Mouse (Mus musculus) left cerebral cortex, adult 9 months (tissue): ENCODE measurements around the gene Bean1.

ENCODE experiments used
- DNase-seq, 2 experiments: peaks; one replicate each; pipeline ENCODE4 v3.0.0; 2022; ENCODE audit warnings: low spot score in 2 of 2

Gene Bean1

DNA sequence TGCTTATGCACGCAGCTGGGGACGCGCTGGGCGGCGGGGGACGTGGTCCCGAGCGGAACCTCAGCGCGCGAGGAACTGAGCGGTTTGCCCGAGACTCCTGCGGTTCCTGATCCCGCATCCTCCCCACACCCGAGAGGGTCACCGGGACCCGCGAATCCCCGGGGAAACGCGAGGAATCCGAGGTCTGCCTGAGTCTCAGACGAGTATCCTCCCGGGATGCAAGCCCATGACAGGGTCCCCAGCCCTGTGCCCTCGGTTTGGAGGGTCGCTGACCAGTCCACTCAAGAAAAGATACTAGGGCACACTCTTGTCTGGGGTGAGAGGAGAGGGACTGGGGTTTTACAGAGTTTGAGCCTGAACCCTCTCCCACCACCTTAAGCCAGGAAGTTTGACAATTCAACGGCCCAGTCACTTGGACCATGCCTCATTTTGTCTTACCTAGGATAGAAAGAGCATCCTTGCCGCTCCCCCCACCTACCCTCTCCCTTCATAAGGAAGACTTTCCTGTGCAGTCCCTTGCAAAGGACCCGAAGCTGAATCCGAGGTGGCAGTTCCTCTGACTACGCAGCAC lies 893 bp downstream of the Bean1 start:
- no peak for DNase-seq

DNA sequence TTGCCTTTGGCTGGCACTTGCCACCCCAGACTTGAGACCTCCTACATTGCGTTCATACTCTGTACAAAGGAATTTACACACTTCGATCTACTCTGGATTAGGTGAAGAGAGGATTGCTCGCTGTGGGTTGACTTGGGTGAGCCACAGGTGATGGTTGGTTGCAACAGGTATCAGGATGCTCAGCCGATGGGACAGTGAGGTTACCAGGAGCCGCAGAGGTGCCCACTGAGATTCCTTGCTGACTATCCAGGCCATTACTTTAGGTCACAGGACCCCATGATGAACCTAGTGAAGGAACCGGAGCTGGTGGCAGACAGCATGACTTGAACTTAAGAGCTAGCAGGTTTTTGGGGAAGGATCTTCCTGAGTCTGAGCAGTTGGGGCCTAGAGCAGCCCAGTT lies 2.2 kb downstream of the Bean1 start:
- DNase-seq = no peak

DNA sequence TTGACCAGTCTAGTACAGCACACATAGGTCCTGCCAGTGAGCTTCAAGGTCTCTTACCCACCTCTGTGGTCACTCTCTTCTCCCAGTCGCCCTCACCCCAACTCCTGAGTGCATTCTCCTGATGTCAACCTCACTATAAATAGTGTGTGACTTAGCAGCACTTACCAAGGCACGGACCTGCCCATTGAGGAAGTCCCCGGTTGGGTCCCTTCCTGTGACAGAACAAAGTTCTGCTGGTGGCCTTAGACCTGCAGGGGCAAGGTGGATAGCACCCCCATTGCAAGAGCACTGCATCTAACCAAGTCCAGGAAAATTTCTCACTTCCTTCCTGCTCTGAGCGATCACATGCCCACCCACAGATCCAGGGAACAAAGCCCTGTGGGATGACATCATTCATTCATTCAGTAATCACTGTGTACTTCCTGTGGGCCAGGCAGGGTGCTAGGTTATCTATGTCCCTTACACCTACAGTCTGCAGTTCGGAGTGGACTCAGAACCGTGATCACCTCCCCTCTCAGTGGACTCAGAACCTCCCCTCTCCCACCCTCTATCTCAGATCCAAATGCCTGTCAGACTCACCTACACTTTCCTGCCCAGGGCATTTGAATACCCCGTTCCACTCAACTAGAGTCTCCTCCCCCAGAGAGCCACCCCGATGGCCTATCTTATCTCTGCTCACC lies 5.7 kb downstream of the Bean1 start:
- no peak for DNase-seq

DNA sequence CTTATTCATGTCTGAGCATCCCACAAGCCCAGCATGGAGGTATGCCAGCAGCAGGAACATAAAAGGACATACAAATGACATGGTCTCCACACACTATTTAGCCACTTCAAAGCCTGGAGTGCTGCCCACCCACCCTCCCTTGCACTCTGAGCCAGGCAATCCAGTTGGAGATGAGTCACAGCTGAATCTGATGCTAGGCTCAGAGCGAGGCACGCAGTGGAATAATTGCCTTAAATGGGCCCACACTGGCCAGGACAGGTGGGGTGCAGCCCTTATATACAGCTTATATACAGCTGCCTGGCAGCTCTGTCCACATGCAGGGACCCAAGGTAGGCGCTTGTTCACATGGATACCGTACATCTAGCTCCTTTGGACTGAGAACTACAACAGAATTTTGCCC lies 6.8 kb downstream of the Bean1 start:
- no peak for DNase-seq

DNA sequence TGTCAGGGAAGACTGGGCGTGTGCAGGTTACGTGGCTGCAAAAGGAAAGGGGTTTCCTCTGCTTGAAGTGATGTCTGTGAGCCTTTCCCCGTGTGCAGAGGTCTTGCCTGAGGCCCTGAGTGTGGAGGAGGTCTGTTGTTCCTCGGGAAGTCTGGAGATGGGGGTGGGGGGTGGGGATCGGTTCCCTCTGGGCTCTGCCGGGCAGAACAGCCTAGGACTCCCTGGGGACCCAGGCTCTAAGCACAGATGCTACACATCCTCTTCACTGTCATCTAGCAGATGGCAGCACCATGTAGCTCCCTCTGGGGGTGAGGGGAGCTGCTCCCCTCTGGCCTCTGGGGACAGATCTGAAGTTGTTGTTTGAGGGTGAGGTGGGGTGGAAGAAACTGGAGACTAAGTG lies 14.7 kb downstream of the Bean1 start:
- no peak for DNase-seq

DNA sequence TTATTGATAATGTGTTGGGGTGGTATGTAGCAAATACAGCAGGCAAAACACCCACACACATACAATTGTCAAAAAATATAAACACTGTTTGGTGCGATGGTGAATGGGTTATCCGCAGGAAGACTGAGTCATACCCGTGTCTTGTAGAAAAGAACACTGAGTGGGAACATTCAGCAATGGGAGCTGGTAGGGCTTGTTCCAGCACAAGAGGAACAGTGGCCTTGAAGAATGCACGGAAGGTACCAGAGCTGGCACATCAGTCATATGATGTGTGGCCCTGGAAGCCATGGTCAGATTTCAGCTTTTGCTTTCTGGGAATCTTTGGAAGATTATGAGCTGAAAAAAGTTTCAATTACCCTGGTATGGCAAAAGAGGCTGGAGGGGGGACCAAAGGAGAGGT lies 16.6 kb downstream of the Bean1 start:
- no peak for DNase-seq

DNA sequence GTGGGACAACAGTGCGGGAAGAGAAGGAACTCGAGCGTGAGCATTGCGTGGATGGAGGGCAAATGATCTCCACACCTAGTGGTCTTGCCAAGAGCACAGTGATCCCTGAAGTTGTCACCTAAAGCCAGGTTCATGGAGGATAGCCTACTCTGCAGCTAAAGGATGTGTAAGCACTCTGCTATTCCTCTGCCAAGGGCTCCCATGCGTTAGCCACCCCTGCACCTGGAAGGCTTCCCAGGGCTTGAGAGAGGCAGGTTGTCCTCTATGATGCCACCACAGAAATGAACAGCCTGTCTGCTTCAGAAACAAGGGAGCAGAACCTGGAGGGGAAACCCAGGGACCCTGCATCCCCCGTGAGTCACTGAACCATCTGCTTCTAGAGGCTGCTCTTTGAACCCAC lies 17.4 kb downstream of the Bean1 start:
- DNase-seq = no peak

DNA sequence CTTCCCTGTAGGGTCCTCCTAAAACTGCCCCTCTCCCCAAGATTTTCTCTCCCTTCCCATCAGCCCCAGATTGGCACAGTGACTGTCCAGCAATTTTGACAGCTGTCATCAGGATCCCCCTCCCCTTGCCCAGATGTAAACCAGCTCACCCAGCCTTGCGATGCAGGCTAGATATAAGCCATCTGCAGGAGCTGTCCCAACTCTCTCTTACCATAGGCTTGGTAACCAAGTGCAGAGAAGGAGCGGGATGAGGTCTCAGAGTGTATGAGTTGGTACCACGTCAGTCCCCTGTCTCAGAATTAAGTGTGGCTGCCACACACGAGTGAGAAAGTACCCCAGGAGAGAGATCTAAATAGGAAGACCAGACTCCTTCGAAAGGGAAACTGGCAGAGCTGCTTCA lies 18.2 kb downstream of the Bean1 start:
- DNase-seq = no peak

DNA sequence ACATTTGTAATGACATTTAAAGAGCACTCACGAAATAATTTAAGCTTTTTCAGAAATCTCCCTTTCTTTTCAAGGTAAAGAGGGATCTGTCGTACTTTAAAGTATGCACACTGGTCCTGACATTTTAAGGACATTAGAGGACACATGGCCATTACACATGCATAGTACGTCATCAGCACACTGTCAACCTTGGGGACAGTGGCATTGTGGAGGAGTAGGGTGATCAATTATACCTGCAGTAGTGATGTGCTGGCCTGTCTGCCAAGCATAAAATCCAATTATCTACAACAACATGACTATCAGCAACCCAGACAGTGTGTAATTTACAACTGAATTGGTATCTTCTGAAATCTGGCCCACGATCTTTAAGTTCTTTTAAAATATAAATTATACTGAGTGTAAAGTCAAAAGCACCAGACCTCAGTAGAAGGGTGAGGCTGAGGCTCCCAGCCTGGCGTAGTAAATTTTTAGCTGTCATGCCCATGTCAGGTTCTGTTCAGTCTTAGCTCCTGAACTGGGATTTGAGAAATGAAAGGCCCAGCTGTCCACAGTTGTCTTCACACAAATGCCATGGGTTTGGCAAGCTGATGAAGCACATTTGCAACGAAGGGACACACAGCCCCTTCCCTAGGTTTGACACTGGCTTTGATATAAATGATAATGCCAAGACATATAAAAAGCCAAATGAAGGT lies 20.7 kb downstream of the Bean1 start:
- no peak for DNase-seq

DNA sequence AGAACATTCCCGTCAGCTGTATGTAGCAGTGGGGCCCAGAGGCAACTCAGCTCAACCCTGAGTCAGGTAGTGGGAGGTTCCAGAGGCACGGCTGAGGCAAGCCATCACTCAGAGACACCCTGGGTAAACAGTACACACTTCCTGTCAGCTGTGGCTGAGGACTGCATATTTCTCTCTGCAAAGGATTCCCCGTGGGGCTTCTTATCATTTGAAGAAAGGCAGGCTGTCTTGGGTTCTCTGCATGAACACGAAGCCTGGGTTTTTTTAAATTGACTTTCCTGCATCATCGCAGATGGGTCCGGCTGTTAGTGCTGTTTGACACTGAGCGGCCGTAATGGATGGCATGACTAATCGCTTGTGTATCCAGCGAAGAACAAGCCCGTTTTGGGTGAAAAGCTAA lies 21.3 kb downstream of the Bean1 start:
- DNase-seq = no peak

DNA sequence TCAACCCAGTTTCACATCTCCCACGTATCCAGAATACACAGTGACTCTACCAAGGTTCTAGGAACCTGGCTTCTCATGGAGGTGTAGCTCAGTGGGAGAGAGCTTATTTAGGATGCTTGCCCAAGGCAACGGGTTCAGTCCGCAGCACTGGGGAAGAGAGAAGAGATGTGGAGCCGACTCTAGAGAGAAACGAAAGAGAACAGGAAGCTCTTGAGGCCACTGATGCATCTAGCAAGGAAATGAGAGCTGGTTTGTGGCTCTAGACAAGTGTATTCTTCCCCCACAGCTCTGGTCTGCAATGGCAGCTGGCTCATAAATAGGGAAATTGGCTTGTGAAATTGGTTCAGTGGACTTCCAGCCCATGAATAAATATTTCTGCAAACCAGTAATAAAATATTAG lies 29.6 kb downstream of the Bean1 start:
- no peak for DNase-seq

DNA sequence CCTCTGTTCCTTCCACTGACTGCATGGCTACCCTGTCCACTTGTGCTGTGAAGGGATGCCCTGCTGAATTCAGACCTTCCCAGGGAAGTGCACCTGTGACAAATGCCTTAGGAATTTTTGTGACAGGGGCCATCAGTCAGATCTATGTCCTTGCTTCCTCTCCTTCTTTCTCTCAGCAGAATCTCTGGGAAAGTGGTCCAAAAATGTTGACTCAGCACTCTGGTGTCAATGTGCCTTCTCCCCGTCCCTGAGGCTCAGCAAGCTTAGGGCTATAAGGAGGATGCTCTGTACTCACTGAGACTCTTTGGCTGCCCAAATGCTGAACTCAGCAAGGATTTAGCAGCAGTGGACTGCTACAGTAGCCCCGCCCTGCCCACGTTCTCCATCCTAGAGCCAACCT lies 31.4 kb downstream of the Bean1 start:
- no peak for DNase-seq

DNA sequence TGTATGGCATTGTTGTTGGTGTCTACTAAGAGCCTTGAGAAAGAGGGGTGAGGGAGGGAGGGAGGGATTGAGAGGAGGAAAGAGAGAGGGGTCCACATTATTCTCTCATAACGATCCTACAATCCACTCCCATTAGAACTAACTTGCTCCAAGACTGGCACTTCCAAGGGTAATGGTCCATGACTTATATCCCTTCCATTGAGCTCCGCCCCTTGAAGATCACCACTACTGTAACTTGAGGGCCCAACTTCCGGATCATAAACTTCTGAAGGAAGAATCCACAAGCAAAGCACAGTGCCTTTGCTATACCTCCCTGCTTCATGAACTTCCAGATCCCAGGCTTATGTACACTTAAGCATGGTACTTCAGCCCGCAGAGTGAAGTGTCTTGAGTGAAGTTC lies 32.1 kb downstream of the Bean1 start:
- DNase-seq = no peak

DNA sequence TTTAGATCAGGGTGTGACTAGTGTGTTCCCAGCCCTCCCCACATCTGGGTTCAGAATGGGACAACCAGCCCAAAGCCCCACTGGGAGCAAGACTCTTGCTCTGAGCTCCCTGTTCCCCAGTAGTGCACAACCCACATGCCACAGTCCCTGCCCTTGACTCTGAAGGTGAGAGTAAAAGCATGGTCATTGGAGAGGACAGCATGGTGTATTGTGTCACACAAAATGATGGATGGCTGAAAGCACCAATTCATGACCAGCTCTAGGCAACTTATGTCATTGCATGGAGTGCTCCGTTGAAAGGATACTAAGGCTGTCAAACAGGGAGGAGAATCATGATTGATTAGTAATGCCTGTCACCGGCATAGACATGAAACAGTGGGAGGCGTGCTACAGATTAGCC lies 35.0 kb downstream of the Bean1 start:
- no peak for DNase-seq

DNA sequence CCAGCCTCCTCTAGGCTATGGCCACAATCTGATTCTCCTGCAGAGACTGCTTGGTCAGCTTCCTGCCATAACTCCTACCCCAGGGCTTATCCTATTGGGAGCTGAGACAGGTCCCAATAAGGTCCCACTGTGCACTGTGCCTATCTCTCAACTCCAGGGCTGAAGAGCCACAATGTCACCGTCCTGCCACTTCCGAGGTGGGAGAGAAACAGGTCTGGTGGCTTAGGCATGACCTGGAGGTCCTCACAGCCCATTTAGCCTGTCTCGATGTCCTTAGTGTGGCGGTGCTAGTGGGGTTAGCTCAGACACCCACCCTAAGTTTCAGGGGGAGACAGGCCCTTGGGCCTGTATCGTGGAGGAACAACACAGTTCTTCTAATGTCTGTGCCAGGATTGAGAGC lies 47.4 kb downstream of the Bean1 start:
- no peak for DNase-seq

DNA sequence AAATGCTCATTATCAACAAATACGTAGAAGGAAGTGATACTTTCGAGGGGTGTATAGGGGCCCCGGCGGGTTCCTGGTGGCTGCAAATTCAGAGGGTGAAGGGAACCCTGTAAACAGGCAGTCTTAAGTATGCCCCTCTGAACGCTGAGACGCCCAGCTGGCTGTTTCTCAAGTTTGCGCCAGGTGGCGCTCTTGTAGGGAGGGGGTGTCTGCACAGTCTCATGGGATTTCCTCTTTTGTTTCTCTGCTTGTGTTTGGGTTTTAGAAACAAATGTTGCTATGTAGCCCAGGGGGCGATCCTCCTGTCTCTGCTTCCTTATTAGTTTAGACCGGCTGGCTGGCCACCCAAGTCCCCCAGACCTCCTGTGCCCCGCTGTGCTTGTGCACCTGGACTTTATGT lies 48.8 kb downstream of the Bean1 start:
- DNase-seq = peak in 1 of 2 experiments; percentile 35

DNA sequence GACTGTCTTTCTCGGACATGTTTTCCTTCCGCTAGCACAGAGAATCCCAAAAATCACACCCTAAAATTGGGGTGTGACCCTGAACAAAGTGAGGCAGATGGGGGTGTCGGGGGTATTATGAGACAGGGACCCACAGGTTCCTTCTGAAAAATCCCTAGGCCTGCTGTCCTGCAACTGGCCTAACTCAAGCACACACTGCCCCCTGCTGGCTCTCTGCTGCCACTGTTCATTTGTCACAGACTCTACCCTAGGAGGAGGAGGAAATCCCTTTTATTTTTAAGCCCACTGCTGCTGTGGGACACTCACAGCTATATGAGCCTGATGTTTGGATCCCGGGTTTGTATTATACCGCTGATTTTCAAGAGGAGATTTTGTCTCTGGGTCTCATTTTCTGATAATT lies 49.6 kb downstream of the Bean1 start:
- peak in 1 of 2 experiments; percentile 80 for DNase-seq

DNA sequence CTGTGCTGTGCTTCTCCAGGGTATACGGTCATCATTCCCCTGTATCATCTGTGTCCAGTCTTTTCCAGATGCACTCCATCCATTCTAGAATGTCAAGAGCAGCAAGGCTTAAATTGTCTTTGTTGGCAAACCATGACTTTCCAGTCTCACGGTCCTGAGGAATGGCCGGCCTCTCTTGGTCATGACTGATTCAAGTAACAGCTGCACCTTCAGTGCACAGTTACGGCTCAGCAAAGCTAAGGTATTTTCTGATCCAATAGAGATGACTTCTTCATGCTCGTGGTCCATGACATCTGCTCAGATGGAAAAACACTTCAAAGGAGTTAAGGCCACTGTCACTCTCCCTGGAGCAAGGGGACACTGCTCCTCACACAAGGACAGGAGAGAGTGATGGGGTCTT lies 56.8 kb downstream of the Bean1 start:
- DNase-seq = no peak

DNA sequence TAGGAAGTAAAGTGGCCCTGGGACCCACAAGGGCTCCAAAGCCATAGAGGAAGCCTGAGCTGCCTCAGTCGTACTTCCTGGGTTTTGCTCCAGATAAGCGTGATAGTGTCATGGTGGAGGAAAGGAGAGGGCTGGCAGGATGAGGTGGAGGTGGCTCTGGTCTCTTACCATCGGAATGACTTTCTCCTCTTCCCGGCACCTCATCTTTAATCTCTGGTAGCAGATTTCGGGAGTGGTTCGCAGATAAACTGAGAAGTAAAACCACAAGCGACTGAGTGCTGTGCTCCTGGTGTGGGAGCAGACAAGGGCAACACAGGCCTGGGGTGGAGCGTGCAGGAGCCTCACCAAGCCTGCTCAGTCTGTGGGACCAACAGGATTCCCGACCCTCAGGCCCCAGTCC lies 60.1 kb downstream of the Bean1 start:
- DNase-seq = no peak

DNA sequence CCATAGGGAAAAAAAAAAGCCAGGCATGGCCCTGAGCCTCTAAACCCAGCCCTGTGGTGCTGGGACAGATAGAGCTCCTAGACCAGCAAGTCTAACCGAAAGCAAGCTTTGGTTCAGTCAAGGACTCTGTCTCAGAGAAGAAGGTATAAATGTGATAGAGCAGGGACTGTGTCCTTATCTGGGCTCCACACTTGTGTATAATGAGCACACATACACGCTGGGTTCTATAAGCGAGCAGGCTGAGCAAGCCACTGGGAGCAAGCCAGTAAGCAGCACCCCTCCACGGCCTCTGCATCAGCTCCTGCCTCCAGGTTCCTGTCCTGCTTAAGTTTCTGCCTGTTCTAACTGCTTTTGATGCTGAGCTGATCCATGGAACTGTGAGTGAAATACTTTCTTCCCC lies 61.8 kb downstream of the Bean1 start:
- no peak for DNase-seq

DNA sequence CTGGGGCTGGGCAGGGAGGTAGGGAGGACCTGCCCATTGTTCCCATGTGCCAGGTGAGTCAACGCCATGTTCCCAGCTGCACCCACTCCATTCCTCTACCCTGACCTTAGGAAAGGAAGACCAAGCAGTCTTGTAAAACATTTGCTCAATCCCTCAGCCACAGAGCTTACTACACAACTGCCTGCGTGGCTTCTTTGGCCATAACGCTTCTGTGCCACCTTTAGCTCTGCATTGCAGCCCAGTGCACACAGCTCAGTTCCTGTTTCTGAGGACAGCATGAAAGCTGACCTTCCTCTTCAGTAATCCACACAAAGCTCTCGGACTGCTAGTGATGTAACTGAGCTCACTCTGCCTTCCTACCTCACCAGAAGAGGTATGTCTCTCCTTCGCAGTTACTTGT lies 62.7 kb downstream of the Bean1 start:
- DNase-seq = no peak

DNA sequence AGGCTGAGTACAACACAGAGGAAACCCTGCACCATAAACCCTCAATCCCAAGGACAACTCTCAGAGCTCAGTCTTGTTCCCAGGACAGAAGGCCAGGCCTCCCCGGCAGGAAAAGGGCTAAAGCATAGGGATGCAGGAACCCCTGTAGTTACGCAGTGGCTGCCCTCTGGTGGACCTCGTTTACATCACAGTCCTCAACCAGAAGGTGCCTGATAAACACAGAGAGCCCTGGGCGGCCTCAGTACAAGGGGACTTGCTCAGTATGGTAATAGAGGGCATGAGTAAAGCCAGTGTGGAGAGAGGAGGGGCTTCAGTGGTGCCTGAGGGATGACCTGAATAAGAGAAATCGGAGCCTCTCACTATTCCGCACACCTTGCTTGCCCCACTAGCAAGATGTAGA lies 64.3 kb downstream of the Bean1 start:
- no peak for DNase-seq

DNA sequence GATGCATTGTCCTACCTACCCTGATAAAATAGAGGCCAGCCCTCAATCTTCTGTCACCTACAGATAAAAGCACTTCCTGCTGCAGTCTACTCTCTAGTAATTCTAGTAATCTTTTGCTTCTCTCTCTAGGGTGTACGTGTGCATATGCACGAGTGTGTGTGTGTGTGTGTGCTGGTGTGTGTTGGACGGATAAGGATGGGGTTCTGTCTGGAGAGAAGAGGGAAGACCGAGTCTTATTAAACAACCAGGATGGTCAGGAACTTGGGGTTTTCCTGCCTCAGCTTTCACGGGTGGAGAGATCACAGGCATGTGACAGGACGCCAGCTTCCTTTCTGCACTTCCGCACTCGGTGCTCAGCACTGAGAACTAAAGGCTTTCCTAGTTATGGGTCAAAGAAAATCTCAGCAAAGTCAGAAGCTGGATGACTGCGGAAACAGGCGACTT lies 69.2 kb downstream of the Bean1 start:
- no peak for DNase-seq
